Mouse (Mus musculus) T-cell, adult 2 months (primary cell): ENCODE results near the gene Ppp1r13l.
A peak's percentile ranks its signal among the peaks of the same experiment; 100 is the strongest.

Experiments used
- DNase-seq: peaks from one replicate; pipeline ENCODE4 v3.0.0; 2022; ENCODE audit warnings: low spot score

Gene Ppp1r13l

DNA sequence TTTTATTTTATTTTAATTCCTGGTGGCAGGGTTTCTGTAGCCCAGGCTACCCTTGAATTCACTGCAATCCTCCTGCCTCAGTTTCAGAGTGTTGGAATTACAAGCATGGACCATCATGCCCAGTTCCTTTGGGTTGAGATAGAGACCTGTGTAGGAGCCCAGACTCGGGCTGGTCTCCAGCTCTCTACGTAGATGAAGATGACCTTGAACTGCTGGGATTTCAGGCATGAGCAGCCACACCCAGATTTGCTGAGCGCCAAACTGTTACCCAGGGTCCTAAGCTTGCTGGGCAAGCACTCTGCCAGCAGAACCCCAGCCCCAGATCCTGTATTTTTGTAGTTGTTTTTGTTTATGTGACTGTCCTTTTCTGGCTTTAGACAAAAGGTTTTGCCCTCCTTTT is 54.0 kb downstream of the Ppp1r13l start:
- DNase-seq, result no peak

DNA sequence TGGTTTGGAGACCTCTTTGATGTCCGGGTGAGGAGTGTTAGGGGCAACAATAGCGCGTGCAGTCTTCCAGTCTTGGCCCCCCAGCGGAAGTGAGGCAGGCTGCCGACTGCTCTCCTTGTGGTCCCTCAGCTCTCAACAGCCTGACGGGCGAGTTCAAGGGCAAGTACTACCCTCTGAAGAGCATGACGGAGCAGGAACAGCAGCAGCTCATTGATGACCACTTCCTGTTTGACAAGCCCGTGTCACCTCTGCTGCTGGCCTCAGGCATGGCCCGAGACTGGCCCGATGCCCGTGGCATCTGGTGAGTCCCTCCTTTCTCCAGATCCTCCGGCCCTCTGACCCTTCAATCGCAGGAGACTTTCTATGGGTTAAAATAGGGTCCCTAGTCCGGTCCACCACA is 57.0 kb downstream of the Ppp1r13l start:
- no peak for DNase-seq

DNA sequence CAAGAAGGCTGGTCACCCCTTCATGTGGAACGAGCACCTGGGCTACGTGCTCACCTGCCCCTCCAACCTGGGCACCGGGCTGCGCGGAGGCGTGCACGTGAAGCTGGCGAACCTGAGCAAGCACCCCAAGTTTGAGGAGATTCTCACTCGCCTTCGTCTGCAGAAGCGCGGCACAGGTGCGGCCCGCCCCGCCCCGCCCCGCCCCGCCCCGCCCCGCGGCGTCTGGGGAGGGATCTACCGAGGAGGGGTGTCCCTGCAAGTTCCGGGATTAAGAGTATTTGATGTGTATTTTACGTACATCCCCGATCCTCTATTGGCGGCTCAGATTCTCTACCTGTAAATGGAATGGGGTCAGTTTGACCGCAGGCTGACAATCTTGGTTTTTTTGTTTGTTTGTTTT is 60.6 kb downstream of the Ppp1r13l start:
- DNase-seq, result no peak

DNA sequence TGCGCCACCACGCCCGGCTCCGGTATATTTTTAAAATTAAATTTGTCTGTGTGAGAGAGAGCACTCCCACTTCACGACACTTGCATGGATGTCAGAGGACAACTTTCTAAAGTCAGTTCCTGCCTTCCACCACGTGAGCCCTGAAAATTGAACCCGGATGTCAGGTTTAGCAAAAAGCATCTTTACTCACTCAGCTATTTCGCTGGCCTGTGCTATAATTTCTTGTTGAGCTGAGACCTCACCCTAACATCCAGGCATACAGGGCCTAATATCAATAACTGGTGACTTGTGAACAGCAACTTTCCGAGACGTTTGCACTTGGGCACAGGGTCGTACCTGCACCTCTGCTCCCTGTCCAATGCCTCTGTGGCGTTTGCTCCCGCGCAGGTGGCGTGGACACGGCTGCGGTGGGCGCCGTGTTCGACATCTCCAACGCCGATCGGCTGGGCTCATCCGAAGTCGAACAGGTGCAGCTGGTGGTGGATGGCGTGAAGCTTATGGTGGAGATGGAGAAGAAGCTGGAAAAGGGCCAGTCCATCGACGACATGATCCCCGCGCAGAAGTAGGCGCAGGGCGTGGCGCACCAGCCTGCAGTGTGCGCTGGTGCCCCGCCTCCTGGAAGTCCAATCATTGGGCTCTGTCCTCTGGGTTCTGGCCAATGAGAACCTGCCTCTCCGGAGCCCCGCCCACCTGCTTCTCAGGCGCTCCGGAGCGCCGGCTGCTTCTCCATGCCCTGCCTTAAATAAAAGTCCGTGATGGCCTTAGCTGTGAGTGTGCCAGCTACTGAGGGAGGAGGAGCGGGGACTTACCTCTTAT is 61.5 kb downstream of the Ppp1r13l start:
- DNase-seq, result peak; percentile 79

DNA sequence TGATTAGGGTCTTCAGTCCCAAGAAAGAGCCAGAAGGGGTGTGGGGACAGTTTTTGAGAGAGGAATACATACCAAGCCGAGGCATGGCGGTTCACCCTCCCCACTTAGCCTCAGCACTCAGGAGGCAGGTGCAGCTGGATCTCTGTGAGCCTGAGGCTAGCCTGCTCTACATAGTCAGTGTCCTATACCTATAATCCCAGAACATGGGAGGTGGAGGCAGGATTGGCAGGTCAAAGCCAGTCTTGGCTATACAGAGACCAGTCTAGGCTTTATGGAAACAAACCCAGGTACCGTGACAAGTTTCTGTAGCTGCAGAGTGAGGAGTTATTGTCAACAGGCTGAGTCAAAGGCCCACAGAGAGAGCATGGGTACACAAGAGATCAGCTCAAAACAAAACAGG is 63.5 kb downstream of the Ppp1r13l start:
- no peak for DNase-seq

DNA sequence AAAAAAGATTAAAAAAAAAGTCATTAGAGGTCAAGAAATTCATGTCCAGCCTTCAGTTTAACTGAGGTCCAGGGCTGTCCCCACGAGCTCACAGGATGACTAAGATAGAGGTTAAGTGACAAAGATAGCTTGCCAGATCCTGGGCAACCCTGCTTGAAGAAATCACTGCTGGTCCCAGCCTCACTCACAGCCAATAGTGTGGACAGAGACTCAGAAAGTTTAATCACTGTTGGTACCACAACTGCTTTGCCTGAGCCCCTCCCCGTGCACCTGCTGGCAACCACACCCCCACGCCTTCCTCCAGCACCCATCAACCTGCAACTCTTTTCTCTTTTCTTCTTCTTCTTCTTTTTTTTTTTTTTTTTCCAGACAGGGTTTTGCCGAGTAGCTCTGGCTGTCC is 64.5 kb downstream of the Ppp1r13l start:
- no peak for DNase-seq

DNA sequence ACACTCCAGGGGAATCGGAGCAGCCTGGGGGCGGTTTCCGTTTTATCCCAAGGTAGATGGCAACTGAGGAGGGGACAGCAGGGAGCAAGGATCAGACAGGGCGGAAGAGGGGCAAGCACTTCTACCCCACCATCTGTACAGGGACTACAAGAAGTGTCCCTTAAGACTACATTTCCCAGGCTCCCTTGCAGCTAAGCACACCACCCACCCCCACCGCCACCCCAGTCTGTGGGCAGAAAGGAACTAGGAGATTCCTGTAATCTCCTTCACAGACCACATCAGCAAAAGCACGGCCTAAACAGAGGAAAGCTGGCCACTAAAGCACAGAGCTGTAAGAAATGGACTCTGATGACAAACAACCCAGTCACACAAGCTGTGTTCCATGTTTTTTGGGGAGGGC is 66.8 kb downstream of the Ppp1r13l start:
- no peak for DNase-seq

DNA sequence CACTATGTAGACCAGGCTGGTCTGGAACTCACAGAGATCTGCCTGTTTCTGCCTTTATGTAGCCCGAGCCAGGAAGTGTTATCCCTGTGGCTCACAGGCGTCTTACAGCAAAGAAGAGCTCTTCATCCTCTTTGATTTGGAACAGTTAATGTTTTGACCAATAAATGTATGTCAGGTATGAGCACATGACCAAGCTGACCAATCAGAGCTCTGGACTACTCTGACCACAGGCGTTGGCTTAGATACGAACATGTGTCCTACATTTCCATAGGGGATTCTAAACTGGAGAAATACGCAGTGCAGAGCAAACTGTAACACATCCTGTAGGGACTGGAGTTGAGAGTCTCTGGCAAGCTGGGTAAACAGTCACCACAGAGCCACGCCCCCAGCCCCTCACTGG is 67.3 kb downstream of the Ppp1r13l start:
- DNase-seq, result no peak
